Mouse (Mus musculus) kidney, adult 2 months (tissue): Measurements from ENCODE around the gene Etv4. TPM values are rescaled to one million over a fixed set of nuclear protein-coding genes. Genes with fewer than 3 reads are reported as not detected.
A peak's percentile ranks its signal among the peaks of the same experiment; 100 is the strongest.

Experiments used
- DNase-seq: peaks from one replicate; pipeline ENCODE4 v3.0.0; 2021
- H3K27ac ChIP-seq: fragments of 200-500 bp; 2 replicates; pipeline ENCODE4 v1.5.1; 2012; ENCODE audit warnings: low read depth, low read length, control low read depth, inconsistent platforms; ENCODE audit not compliant: insufficient read depth
- H3K27me3 ChIP-seq: fragments of 200-500 bp; replicated peaks from 2 replicates; pipeline ENCODE4 v1.6.1; 2012; ENCODE audit warnings: mild to moderate bottlenecking, moderate library complexity, low read length, inconsistent platforms; ENCODE audit not compliant: control insufficient read depth, insufficient read depth
- H3K36me3 ChIP-seq: fragments of 200-500 bp; 2 replicates; pipeline ENCODE4 v1.6.1; 2012; ENCODE audit warnings: mild to moderate bottlenecking, moderate library complexity, low read length, inconsistent platforms; ENCODE audit not compliant: control insufficient read depth, insufficient read depth
- H3K4me1 ChIP-seq: fragments of 200-500 bp; 2 replicates; pipeline ENCODE4 v1.6.1; 2011; ENCODE audit warnings: low read length; ENCODE audit not compliant: control insufficient read depth, insufficient read depth
- H3K4me3 ChIP-seq: fragments of 200-500 bp; 2 replicates; pipeline ENCODE4 v1.5.1; 2011; ENCODE audit warnings: mild to moderate bottlenecking, low read depth, low read length, control low read depth; ENCODE audit not compliant: insufficient read depth
- CTCF ChIP-seq: fragments of 200-500 bp; conservative IDR thresholded peaks from 2 replicates; pipeline ENCODE4 v1.5.1; 2011; ENCODE audit warnings: low read depth, mild to moderate bottlenecking, control low read depth, low read length, moderate library complexity, mixed read lengths; ENCODE audit not compliant: insufficient read depth, insufficient read length
- POLR2A ChIP-seq: fragments of 200-500 bp; IDR thresholded peaks from one replicate; pipeline ENCODE4 v1.6.1; 2011; ENCODE audit warnings: low read depth, low read length, control low read depth
- WGBS: fragments of 180-500 bp; shearing (Covaris S2); methylation state at CpG from one replicate; pipeline ENCODE4 v1.1.7; 2018; 5-methylcytosine and 5-hydroxymethylcytosine counted together
- polyA plus RNA-seq: library from polyadenylated mRNA; depleted of rRNA; stranded (reverse); fragments of >200 nt; gene quantifications from 2 replicates; pipeline ENCODE4 v1.2.3, GENCODE M21; 2012; rRNA removed

The Etv4 gene
- 1.1 and 1.3 TPM in 2 replicates for polyA plus RNA-seq

DNA sequence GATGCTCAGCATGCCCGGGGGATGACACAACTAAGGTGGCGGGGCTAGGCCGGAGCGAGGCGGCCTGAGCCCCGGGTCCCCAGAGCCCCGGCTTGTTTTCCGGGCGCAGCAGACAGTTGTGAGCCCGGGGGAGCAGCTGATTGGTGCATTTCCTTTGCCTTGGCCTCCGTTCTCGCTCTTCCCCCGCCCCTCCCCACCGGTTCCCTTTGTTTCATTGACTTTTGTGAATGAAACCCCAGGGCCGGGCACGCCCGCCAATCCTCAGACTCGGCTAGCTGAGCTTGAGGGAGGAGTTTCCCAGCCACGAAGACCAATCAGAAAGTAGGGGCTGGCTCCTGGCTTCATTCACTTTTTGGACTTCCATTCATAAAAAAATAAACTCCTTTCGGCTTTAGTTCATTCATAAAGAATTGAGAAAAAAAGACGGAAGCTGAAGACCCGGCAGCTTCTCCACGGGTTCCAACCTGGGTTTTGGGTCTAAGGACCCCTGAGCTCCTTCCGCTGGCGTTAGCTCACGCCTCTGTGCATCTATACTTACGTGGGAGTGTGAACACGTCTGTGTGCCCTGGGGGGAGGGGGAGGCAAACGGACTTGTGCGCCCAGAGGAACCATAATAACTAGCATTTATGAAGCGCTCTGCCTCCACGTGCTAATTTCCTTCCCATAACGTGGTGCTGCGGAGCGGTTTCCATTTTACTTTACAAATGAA is at the start of gene Etv4:
TSS of gene Etv4 (minus strand) at position 229 of the 709 bp plus-strand sequence.
- Histone ChIP-seq H3K4me1 (peaks cover 3% of the 10 kb centered on the region; the same call in 1 of the 2 replicates), H3K36me3 (no peaks in the 10 kb centered on the region), H3K4me3 (peak within 1 kb of the TSS; percentile 34), H3K27ac (no peak within 1 kb of the TSS), H3K27me3 (0 out of 2 replicates have a peak, but pooled peaks cover 2% of the 10 kb centered on the region)
- WGBS: under 1% methylated on average over 35 of the region's 35 CpGs
- peak; percentile 87 for DNase-seq
- TF ChIP-seq POLR2A (no peak), CTCF (no peak)

DNA sequence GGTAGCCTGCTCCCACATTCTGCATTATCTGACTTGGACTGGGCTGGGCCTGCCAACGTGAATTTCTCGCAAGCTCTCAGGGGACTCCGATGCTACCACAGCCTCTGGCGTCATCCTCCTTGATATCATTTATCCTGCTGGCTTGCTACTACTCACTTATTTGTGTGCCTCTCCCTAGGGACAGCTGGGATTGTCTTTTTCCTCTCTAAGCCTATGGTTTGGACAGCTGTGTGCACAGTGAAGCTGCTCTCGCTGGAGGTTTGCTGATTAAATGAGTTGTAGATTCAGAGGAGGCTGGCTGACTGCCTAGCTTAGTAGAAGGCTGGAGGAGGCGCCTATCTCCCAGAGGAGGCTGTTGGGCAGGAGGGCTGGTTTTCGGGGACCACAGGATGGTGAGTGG is 46.8 kb upstream of the Etv4 start:
- WGBS: 65% methylated on average over 7 of the region's 7 CpGs
- Histone ChIP-seq H3K4me3 (no peak overlapping the region), H3K27me3 (no peaks in the 10 kb centered on the region), H3K27ac (no peak overlapping the region), H3K36me3 (no peaks in the 10 kb centered on the region), H3K4me1 (no peaks in the 10 kb centered on the region)
- DNase-seq: peak; percentile 56
- no peak for TF ChIP-seq CTCF
- TF ChIP-seq POLR2A: no peak

DNA sequence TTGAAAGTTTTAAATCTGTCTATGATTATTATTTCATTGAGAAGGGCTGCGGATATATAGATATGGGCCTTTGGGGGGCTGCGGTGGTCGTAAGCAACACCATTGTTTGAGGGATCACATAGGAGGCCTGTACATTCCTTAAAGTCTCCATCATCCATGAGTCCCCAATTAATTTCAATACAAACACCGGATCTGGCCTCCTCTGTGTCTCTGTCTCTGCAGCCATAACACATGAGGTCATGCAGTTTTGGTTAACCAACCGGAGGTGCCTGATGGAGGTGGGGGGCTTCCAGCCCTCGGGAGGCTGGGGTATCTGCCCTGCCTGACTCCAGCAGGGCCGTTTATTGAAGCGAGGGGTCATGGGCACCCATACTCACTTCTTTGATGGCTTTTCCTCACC is 45.4 kb upstream of the Etv4 start:
- no peak for DNase-seq
- 53% methylated on average over 8 of the region's 8 CpGs for WGBS
- Histone ChIP-seq H3K36me3 (no peaks in the 10 kb centered on the region), H3K4me1 (no peaks in the 10 kb centered on the region), H3K27ac (no peak overlapping the region), H3K27me3 (no peaks in the 10 kb centered on the region), H3K4me3 (no peak overlapping the region)
- TF ChIP-seq POLR2A (no peak), CTCF (no peak)

DNA sequence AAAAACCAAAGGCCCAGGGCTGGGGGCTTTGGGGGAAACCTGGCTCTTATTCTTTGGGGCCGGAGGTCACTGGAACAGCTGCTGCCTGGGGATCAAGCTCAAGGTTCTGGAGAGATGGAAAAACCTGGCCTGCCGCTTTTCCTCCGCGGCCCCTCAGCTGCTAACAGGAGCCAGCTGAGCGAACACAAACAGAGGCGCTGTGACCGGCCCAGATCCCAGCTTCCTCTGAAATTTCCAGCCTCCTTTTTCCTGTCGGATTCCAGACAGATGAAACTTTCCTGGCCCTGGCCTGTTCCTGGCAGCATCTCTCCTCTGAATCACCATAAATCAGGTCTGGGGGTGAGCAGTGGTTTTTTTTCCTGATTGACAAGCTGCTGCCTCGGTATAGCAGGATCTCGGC is 44.9 kb upstream of the Etv4 start:
- Histone ChIP-seq H3K36me3 (no peaks in the 10 kb centered on the region), H3K27ac (peak overlapping the region; percentile 59; the same call in 1 of the 2 replicates), H3K27me3 (no peaks in the 10 kb centered on the region), H3K4me3 (no peak overlapping the region), H3K4me1 (no peaks in the 10 kb centered on the region)
- TF ChIP-seq CTCF (no peak), POLR2A (no peak)
- DNase-seq: peak; percentile 77
- 18% methylated on average over 10 of the region's 10 CpGs for WGBS

- H3K27me3 ChIP-seq: no peaks in the 10 kb centered on the region
- H3K36me3 ChIP-seq: no peaks in the 10 kb centered on the region
- DNase-seq: no peak
- H3K4me3 ChIP-seq: no peak overlapping the region
- H3K4me1 ChIP-seq: no peaks in the 10 kb centered on the region
- WGBS: 98% methylated on average over 4 of the region's 4 CpGs
- H3K27ac ChIP-seq: no peak overlapping the region
- TF ChIP-seq POLR2A: no peak
Measured at GRCm38 (mm10) chr11:101828718-101829117, 43.5 kb upstream of the Etv4 start.

DNA sequence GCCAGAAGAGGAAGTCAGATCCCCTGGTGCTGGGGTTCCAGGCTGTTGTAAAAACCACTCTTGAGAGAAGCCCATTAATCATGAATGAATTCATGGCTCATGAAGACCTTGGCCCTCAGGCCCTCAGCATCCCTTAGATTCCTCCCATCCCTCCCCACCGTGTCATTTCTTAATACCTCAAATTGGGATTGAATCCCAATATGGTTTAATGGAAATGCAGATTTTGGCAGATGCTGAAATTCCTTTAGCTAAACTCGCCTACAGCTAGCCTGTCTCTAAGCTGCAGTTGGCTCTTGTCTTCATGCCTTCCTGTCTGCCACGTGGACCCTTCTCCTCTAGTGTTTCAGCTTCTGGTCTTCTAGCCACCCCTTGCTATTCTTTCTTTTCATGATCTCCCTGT is 38.0 kb upstream of the Etv4 start:
- DNase-seq: no peak
- no peak for TF ChIP-seq CTCF
- no peak for TF ChIP-seq POLR2A
- Histone ChIP-seq H3K4me1 (no peaks in the 10 kb centered on the region), H3K36me3 (no peaks in the 10 kb centered on the region), H3K4me3 (no peak overlapping the region), H3K27ac (no peak overlapping the region), H3K27me3 (no peaks in the 10 kb centered on the region)
- 40% methylated on average over 3 of the region's 3 CpGs for WGBS

GRCm38 (mm10) chr11:101820899-101821298 is 35.7 kb upstream of the Etv4 start:
- TF ChIP-seq CTCF (no peak), POLR2A (no peak)
- no peak overlapping the region for H3K4me3 ChIP-seq
- no peaks in the 10 kb centered on the region; the same call in 1 of the 2 replicates for H3K27me3 ChIP-seq
- 22% methylated on average over 10 of the region's 11 CpGs for WGBS
- no peaks in the 10 kb centered on the region for H3K4me1 ChIP-seq
- DNase-seq: peak; percentile 73
- no peaks in the 10 kb centered on the region for H3K36me3 ChIP-seq
- H3K27ac ChIP-seq: no peak overlapping the region
